10 mouse cellular contexts compared by ENCODE assay signal in genomic region chr17:48816588-48817324, GRCm38 (mm10).
DNase-seq lines count a peak whose midpoint lies in the region; ATAC-seq lines count a peak whose summit lies in the region.
"Had no signal": no experiment of that assay in that cellular context is flagged by ENCODE, and none has a peak within 500 bp of the region (broad histone marks: within the 10 kb centered on the region; RNA-seq: fewer than 3 reads in every experiment).

No protein-coding gene starts in this region.

- no peak overlapping the region; the same call in 1 of the 2 replicates for H3K9ac ChIP-seq in hindbrain, embryonic 16.5 days (ENCODE audit: low read depth, low read length)
- H3K9ac ChIP-seq: neural tube, embryonic 13.5 days; stomach, embryonic 15.5 days had no signal

- no peaks in the 10 kb centered on the region for H3K9me3 ChIP-seq in hindbrain, embryonic 16.5 days (ENCODE audit: control insufficient read depth, low read length)
- no peaks in the 10 kb centered on the region for H3K9me3 ChIP-seq in hindbrain, embryonic 10.5 days
- H3K9me3 ChIP-seq: neural tube, embryonic 13.5 days; stomach, embryonic 15.5 days had no signal

- peak; percentile 19; the same call in 1 of the 2 replicates for ATAC-seq in hindbrain, embryonic 16.5 days
- no peak for ATAC-seq in granulocyte monocyte progenitor cell, adult 5-6 weeks (replicated peaks; ENCODE audit: poor library complexity, severe bottlenecking)

- WGBS in hindbrain, embryonic 16.5 days = 56% methylated on average over 9 of the region's 9 CpGs
- 76% methylated on average over 9 of the region's 9 CpGs for WGBS in hindbrain, embryonic 10.5 days

- H3K27ac ChIP-seq in hindbrain, embryonic 16.5 days (ENCODE audit: low read depth, low read length) = no peak overlapping the region; the same call in 1 of the 2 replicates
- H3K27ac ChIP-seq in hindbrain, embryonic 10.5 days = no peak overlapping the region
- H3K27ac ChIP-seq: neural tube, embryonic 13.5 days; stomach, embryonic 15.5 days had no signal

- no peak overlapping the region for H3K4me2 ChIP-seq in hindbrain, embryonic 16.5 days (ENCODE audit: low read length)
- H3K4me2 ChIP-seq: neural tube, embryonic 13.5 days; stomach, embryonic 15.5 days had no signal

- H3K27me3 ChIP-seq in hindbrain, embryonic 16.5 days (replicated peaks; ENCODE audit: control insufficient read depth, insufficient read depth, low read length) = no peaks in the 10 kb centered on the region
- no peaks in the 10 kb centered on the region for H3K27me3 ChIP-seq in hindbrain, embryonic 10.5 days (ENCODE audit: insufficient read depth, poor library complexity, severe bottlenecking)
- H3K27me3 ChIP-seq: neural tube, embryonic 13.5 days; stomach, embryonic 15.5 days had no signal

- H3K4me1 ChIP-seq in hindbrain, embryonic 16.5 days (ENCODE audit: control insufficient read depth, insufficient read depth, low read depth, low read length) = peaks cover 17% of the 10 kb centered on the region
- H3K4me1 ChIP-seq in hindbrain, embryonic 10.5 days (replicated peaks) = peaks cover 51% of the 10 kb centered on the region
- H3K4me1 ChIP-seq: stomach, embryonic 15.5 days had no signal

- no peaks in the 10 kb centered on the region for H3K36me3 ChIP-seq in hindbrain, embryonic 16.5 days (ENCODE audit: control insufficient read depth, insufficient read depth, low read length)
- no peaks in the 10 kb centered on the region for H3K36me3 ChIP-seq in hindbrain, embryonic 10.5 days
- H3K36me3 ChIP-seq: neural tube, embryonic 13.5 days; stomach, embryonic 15.5 days had no signal

- no peak for DNase-seq in hindbrain, embryonic 10.5 days (ENCODE audit: low spot score)
- peak; percentile 48 for DNase-seq in ZHBTc4 (ENCODE audit: low read depth, low spot score)
- DNase-seq in gastrocnemius, postnatal 25 days = peak; percentile 60
- DNase-seq in kidney, postnatal 10 days = peak; percentile 23
- DNase-seq in ovary, adult 18-20 months (ENCODE audit: low spot score) = no peak
- no peak for DNase-seq in layer of hippocampus, adult 9-10 months (ENCODE audit: low spot score)

- no peak overlapping the region for H3K4me3 ChIP-seq in hindbrain, embryonic 16.5 days (ENCODE audit: low read length)
- no peak overlapping the region for H3K4me3 ChIP-seq in hindbrain, embryonic 10.5 days
- H3K4me3 ChIP-seq: neural tube, embryonic 13.5 days; stomach, embryonic 15.5 days had no signal

Comparison
In these comparisons a context has a peak if more than half of its experiments do, and no peak if none do; other contexts are left out.
1. DNase-seq: peak in ZHBTc4 (single experiment), gastrocnemius, postnatal 25 days (single experiment) and kidney, postnatal 10 days (single experiment); none in hindbrain, embryonic 10.5 days (single experiment), ovary, adult 18-20 months (single experiment) and layer of hippocampus, adult 9-10 months (single experiment).